Mouse (Mus musculus) urinary bladder, adult 2 months (tissue): ENCODE data around the gene Hmcn2. TPM values are rescaled to one million over a fixed set of nuclear protein-coding genes. Genes with fewer than 3 reads are reported as not detected.

Experiments
- polyA plus RNA-seq: library from polyadenylated mRNA; depleted of rRNA; stranded (reverse); fragments of >200 nt; gene quantifications from 2 replicates; pipeline ENCODE4 v1.2.3, GENCODE M21; 2012; rRNA removed

Hmcn2 gene
- polyA plus RNA-seq, 1 experiment: 45.4 TPM

Other genes with a start within 250 kb of the Hmcn2 start
- gene Fnbp1, start 172.4 kb upstream of the Hmcn2 start, polyA plus RNA-seq: 167 and 198 TPM in 2 replicates
- gene Gpr107, start 162.1 kb upstream of the Hmcn2 start, polyA plus RNA-seq: 24.2 and 27.0 TPM in 2 replicates
- 6.4 and 8.7 TPM in 2 replicates for gene Ncs1, start 68.6 kb upstream of the Hmcn2 start, polyA plus RNA-seq
- gene Ass1, start 155.8 kb downstream of the Hmcn2 start, polyA plus RNA-seq: 34.7 and 39.5 TPM in 2 replicates